Mouse (Mus musculus) gonadal fat pad, adult 2 months (tissue): ENCODE measurements around the gene Slc18a2. TPM values are rescaled to one million over a fixed set of nuclear protein-coding genes. Genes with fewer than 3 reads are reported as not detected.

Source experiments
- DNase-seq: peaks from one replicate; pipeline ENCODE4 v3.0.0-alpha.2; 2012; ENCODE audit warnings: low read depth
- polyA plus RNA-seq: library from polyadenylated mRNA; depleted of rRNA; stranded (reverse); fragments of >200 nt; gene quantifications from 2 replicates; pipeline ENCODE4 v1.2.3, GENCODE M21; 2012; rRNA removed

Gene Slc18a2
- polyA plus RNA-seq, 1 experiment = 0.09 TPM

GRCm38 (mm10) chr19:59276354-59276753, 15.7 kb downstream of the Slc18a2 start:
- no peak for DNase-seq

- no peak for DNase-seq
Measured at GRCm38 (mm10) chr19:59280841-59281240, 20.1 kb downstream of the Slc18a2 start.

- DNase-seq = no peak
Measured at GRCm38 (mm10) chr19:59282001-59282400, 21.3 kb downstream of the Slc18a2 start.

GRCm38 (mm10) chr19:59289042-59289441, 28.3 kb downstream of the Slc18a2 start:
- DNase-seq = no peak

DNA sequence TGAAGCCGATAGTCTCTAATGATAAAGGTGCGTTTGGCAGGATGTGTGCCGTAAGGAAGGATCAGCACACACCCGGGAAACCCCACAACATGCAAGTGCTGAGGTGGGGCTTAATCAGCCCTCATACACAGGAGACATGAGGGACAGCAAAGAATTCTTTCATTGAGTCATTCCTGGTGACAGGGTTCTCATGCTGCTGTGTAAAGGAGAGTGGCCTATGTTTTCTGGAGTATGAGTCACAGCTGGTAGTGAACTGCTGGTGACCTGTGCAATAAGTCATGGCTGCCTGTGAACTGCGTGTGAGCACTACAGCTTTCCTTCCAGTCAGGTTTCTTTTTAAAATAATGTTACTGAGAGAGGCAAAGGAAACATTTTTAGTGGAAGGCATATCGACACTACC, 29.1 kb downstream of the Slc18a2 start:
- DNase-seq = peak; percentile 4

GRCm38 (mm10) chr19:59292183-59292839, 31.6 kb downstream of the Slc18a2 start:
- no peak for DNase-seq

DNA sequence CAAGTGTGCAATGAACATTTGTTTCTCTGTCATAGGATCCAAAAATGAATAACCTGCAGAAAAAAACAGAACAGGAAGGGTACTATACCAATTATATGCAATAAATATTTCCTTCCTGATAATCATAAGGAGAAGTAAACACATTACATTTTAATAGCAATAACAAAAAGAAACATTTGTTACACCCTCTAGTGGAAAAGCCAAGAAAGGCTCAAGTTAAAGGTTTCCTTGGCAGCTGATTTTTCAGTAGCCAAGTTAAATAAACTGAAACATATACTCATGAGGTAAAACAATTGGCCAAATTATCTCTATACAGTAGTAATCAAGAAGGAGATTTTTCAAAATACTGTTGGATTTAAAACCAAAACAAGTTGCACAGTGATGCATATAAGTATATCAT, 54.6 kb downstream of the Slc18a2 start:
- DNase-seq = no peak

DNA sequence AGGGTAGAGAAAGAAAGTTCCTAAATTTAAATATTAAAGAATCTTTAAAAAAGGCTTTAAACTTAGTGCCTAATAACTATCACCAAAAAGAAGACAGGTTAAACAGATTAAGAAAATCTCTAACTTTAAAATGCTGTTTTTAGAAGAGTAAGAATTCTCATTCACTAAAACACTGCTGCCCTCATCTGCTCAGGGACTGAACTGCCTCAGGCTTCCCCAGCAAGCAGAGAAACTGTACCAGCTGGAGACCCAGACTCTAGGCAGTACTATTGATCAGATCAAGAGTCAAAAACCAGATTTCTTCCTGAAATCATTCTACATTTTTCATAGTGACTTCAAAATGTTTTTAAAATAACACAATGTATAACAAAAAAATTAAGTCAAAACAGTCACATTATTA, 55.9 kb downstream of the Slc18a2 start:
- DNase-seq = no peak

DNA sequence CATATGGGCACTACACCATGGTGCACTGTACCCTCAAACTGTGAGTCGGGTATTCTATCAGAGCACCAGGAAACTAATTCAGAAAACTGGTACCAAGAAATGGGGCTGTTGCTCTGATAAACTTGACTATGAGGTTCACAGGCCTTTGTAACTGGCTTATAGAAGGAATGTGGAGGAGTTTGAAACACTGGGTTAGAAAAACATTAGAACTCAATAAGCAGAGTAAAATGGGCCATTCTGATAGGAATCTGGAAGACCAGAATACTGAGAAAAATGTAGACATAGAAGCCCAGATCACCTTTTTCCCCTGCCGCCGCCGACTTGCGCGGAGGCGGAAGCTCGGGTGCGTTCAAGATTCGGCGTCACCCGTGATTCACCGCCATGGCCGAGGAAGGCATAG, 61.3 kb downstream of the Slc18a2 start, which contains the start of gene Rps12-ps3:
Gene Rps12-ps3 (plus strand): TSS at position 301 of the 400 bp plus-strand sequence.
- no peak for DNase-seq

DNA sequence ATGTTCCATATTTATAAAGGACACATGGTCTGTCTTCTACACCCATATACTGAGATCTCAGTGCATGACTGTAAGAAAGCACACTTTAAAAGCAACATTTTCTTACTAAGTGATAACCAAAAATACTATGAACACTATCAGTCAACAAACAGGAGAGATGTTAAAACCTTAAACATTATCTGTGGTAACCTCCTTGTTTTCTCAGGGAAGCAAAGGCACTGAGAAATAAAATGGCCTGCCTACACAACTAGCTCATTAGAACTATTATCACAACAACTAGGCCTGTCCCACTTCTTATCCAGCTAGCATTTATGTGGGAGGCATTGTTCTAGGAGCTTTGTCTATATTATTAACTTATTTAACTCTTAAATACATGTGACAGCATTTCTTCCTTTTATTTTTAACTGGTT, 70.1 kb downstream of the Slc18a2 start:
- DNase-seq = no peak

DNA sequence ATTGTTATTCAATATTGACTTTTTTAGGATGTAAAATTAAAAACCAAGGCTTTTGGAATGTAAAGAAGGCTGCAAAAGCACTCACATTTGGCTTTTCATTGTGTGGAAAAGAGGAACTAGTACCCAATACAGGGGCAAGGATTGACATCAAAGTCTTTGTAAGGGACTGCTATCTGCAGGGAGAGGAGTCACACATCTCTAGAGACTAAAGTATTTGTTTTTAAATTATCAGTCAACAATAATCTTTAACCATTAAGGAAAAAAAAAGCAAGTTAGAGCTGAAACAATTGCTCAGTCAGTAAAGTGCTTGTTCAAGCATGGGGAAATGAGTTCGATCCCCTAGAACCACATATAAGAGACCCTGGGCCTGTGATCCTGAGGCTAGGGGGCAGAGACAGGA, 76.0 kb downstream of the Slc18a2 start:
- no peak for DNase-seq

GRCm38 (mm10) chr19:59337872-59338681, 77.4 kb downstream of the Slc18a2 start:
- no peak for DNase-seq

DNA sequence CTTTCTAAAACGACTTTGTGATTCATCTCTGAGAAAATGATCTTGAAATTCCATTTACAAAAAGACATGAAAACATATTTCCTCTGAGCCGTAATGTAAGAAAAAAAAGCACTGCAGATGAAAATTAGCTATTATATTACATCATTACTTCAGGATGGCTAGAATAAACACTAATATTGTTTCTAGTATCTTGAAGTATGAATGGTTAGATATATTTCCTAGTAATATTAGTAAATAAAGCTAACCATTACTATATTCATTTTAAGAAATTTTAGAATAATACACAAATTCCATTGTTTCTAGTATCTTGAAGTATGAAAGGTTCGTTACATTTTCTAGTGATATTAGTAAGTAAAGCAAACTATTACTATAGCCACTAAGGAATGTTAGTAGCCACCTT, 79.2 kb downstream of the Slc18a2 start:
- DNase-seq = no peak

DNA sequence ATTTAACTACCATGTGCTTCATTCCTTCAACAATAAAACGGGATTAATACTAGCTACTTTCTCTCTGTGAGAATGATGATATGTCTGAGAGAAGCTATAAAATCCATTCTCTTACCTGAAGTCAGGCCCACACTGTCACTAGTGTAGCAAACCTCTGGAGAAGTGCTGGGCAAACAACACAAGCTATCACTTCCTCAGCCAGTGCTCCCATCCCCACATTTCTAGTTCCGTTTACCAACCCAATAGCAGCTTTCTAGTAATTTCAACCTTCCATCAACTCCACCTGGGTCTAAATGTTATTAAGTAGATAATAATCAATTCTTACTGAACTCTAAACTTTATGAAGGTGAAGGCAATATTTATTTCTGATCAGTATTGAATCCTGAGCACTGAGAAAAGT, 82.3 kb downstream of the Slc18a2 start:
- no peak for DNase-seq

DNA sequence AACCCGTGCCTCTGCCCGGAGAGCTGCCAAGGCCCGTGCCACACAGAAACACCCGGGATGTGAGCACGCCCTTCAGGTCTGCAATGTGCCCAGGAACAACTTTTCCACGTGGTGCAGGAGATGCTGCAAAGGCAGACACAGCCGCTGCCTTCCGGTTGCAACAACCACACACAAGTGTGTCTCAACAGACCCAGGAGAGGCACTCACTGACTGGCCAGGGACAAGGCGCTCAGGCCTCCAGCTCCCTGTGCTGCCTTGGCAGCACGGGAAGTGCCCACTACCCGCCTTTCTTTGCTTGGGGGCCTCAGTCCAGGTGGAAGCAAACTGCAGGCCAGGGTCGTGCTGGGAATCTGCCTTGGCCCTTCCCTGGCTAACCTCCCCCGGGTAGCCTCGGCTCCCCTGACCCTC, 83.6 kb downstream of the Slc18a2 start:
- no peak for DNase-seq

- DNase-seq = no peak
Measured at GRCm38 (mm10) chr19:59345081-59345657, 84.5 kb downstream of the Slc18a2 start.

Other genes starting within 250 kb of the Slc18a2 start
- gene Shtn1, start 184.8 kb upstream of the Slc18a2 start, polyA plus RNA-seq = 2.4 and 2.8 TPM in 2 replicates
- not detected in 2 replicates for gene Vax1, start 90.8 kb upstream of the Slc18a2 start, polyA plus RNA-seq
- not detected in 2 replicates for gene Kcnk18, start 41.7 kb upstream of the Slc18a2 start, polyA plus RNA-seq
- 3,373 and 3,658 TPM in 2 replicates for gene Rps12-ps3, start 61.4 kb downstream of the Slc18a2 start, polyA plus RNA-seq
- gene Pdzd8, start 84.9 kb downstream of the Slc18a2 start, polyA plus RNA-seq = 8.8 and 13.1 TPM in 2 replicates
- gene Emx2, start 197.5 kb downstream of the Slc18a2 start, polyA plus RNA-seq = 14.1 and 29.2 TPM in 2 replicates